Mouse (Mus musculus) cerebellum, postnatal 14 days (tissue): ENCODE measurements at regions not wholly inside any gene's neighbourhood (a gene's known extent, or its start where the extent isn't known, plus 50 kb on each side); places are given as distances from the start of the nearest gene placed in this dataset.

Experiments used
- DNase-seq, 2 experiments: peaks; one replicate each; pipeline ENCODE4 v3.0.0; 2021; ENCODE audit warnings: mixed read lengths in 2 of 2

- DNase-seq = no peak
These were observed 55.3 kb upstream of the Plekha5 start for GRCm38 (mm10) chr6:140368354-140369069.

- DNase-seq = no peak
These were observed 56.6 kb upstream of the Plekha5 start for GRCm38 (mm10) chr6:140367303-140367702.

DNA sequence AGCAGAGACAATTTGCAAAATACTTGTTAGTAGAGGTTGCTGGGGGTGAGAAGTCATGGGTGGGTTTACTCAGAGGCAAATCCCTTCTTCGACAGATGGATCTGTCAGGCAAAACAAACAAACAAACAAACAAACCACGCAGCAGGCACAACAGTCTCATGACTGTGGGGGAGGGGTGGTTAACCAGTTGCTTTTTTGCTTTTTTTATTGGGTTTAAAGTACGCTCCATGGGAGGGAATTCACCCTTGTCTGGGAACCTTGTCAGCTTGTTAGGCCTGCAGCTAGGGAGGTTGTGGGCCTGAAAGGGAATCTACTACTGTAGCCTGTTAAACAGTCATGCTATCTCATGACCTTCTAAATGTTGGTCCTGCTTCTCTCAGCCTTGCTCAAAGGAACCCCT, 57.1 kb upstream of the Plekha5 start:
- DNase-seq = no peak

DNA sequence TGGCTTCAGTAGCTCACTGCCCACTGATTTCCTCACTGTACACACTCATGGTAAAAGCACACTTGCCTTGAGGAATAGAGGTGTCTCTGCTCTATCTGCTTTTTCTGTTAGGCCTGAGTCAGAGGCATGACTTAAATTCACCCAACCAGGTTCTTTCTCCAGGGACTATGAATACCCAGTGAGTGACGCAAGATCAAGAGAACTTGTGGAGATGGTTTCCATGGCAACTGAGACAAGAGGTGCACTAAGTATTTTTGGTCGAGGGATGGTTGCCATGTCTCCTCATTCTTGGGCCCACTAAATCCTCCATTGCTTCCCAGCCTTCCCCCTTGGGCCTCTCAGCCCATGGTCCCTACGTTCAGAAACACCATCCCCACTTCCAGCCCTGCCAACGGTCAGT, 62.9 kb upstream of the Plekha5 start:
- no peak for DNase-seq

DNA sequence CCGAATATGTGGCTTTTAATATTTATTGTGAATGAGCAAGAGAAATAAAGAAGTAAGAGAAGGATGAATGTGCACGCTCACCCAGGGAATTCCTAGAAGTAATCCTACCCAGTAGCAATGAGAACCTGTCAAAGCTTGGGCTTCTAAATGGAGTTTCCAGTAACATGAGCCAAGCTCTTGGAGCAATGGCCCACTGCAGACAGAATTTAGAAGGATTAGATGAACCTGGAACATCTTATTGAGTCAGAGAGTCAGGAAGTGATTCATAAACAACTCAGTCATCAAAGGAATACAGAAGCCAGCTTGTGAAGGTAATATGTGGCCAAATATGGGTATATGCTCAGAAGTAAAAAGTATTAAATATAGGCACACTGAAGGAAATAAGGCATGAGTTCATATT, 66.0 kb upstream of the Plekha5 start:
- no peak for DNase-seq

- DNase-seq = no peak
These were observed 66.6 kb upstream of the Plekha5 start for GRCm38 (mm10) chr6:140357300-140357699.

GRCm38 (mm10) chr6:140354082-140354481, 69.8 kb upstream of the Plekha5 start:
- no peak for DNase-seq

GRCm38 (mm10) chr6:140353610-140354009, 70.2 kb upstream of the Plekha5 start:
- DNase-seq = no peak

DNA sequence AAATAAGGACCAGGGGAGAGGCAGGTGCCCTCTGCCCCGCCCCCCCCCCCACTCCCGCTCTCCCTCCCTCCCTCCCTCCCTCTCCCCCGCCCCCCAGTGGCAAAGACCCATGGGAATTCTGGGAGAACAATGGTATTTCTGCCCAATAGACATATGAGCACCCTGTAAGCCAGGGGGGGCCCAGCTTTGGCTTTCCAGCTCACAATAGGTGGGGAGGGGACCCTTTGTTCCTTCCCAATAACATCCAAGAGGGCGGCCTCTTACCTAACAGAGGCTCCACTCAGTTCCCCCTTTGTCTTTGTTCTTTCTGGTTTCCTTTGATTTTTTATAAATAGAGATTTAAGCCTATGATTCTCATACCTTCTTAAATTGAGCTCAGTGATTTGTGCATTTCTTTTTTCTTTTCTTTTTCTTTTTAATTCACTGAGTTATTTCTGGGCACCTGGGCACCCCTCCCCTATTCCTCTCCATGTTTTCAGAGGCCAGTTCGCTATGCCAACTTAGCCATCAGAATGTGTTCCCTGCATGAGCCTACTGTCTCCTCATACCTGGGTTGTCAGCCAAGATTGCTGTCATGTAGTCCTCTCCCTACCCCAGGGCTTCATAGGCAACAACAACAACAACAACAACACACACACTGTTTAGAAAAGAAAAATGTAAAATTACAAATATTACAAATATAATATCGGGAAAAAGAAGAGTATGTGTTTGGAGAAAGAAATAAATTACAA, 72.3 kb upstream of the Plekha5 start:
- DNase-seq = peak; percentile 45 to 61

DNA sequence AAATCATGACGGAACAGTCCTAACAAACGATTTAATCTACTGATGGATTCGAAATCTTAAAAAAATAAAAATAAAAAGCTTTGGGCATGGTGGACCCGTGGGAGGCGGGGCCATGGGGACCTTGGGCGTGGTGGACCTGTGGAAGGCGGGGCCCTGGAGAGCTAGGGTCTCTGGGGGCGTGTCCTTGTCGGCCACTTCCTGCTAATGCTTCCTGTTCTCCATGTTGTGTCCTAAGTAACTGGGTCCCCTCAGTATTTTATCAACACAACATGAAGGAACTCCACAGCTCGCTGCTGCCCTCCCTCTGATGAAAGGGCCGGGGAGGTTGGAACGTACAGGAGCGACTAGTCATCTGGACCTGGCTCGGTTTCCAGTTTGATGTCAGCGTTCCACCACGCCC, 75.3 kb upstream of the Plekha5 start:
- no peak for DNase-seq

DNA sequence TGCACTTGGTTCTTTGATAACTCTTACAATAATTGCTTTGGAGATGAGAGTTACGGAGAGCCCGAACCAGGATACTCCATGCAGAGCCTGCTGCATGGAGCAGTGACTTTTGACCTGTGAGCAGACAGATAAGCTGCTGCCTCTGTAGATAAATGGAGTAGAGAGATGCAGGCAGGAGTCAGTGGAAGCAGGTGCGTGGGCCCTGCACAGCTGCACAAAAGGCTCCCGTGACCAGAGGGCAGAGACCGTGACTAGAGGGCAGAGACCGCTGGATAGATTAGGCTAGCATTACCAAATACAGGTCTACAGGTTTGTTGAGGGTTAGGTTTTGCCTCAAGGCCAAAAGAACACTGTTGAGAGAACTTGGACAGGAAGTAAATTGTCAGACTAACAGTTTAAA, 76.9 kb upstream of the Plekha5 start:
- DNase-seq = no peak

DNA sequence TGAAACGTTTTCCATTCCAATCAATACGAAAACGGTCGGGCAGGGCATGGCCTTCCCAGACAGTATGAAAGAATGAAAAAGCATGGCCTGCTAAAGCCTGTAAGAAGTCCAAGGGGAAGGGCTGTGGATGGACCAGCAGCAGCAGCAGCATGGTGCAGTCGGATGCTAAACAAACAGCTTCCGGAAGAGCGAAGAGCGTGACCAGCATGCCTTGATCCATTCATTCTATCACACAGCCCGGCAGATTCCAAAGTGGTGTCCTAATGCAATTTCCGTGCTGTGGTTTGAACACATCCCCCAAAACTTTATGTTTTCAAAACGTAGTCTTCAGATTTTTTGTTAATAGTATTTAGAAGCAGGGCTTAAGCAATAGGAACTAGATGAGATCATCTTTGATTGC, 80.2 kb upstream of the Plekha5 start:
- no peak for DNase-seq

DNA sequence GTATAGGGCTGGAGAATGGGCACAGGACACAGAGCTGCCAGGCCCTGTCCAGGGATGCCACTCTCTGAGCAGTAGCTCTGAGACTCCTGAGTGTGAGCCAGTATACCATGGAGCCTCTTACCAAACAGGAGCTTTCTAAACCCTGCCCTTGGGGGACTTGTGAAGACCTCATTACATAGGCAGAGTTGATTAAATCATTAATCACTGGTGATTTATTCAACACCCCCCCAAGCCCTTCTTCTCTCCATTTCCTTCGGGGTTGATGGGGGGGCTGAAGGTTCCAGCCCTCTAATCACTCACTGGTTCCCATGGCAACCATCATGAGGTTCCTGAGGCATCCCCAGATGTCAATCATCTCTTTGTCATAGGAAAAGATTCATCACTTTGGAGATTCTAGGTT, 81.0 kb upstream of the Plekha5 start:
- no peak for DNase-seq

GRCm38 (mm10) chr6:140339731-140340130, 84.1 kb upstream of the Plekha5 start:
- no peak for DNase-seq

DNA sequence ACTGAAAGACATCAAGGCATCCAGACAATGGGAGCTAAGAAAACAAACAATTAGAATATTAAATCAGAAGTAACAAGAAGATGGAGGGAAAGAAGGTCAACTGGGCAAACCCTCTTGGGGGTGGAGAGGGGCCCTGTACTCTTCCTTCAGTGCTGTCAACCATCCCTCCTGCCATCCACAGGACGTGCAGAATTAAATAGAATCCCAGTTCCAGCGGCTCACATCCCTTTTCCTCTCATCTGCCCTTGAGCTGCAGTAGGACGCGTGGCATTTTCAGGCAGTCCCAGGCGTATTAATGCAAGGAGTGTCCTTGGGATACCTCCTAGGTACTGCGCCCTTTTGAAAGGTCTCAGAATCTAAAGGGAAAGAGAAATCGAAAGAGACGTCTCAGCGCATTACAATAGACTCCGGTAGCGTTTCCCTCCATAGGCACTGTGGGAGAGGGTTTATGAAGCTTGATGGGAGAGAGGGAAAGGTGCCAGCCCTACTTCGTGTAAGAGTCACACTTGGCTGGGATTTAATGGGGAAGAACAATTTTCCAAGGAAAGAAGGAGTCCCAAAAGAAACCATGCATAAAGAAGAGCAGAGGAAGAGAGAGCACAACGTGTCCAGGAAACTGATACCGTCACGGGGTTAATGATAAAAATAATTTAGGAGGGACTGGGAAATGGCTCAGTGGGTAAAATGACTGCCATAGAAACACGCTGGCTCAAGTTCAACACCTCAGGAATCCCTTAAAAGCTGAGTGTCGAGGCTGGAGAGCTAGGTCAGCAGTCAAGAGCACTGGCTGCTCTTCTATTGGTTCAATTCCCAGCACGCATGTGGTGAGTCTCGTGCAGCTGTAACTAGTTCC, 85.7 kb upstream of the Plekha5 start:
- peak; percentile 42 to 45 for DNase-seq

DNA sequence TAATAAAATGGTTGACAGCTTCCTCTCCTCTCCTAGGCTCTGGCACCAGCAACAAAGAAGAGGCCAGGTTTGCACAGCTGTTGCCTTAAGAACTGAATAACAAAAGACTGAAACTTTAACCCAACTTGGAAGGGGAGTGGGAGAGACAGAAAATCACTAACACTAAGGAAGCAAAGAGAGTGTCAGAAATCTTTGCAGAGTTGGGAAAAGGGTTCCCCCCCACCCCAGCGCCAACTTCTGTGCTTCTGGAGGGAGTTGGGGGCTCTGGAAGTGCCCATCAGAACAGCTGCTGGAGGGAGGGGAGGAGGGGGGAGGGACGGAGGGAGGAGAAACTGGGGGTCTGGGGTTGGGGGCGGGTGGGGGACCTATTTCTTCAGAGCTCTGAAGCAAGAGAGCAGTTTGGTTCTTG, 86.8 kb upstream of the Plekha5 start:
- DNase-seq = no peak

DNA sequence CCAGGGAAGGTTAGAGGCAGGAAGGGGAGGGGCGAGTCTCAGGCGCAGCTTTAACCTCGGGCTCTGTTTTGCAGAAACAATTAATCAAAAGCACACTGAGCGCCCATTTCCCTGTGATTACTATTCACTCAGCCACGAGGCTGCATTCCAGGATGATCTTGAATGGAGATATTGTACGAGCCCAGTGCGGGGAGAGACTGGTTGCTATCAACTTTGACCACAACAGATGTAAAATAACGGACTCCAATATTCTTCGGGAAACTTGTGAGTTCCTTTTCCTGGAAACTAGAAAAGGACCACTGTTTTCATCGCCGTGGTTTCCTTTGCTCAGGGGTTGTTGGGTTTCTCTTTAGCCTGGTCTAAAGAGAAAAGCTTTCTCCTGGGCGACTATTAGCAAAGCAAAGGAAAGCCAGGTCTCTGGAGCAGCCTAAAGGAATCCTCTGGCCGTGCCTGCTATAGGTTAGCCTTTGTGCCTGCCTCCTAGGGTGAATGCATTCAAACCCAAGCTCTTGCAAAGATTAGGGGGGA, 87.4 kb upstream of the Plekha5 start:
- no peak for DNase-seq

DNA sequence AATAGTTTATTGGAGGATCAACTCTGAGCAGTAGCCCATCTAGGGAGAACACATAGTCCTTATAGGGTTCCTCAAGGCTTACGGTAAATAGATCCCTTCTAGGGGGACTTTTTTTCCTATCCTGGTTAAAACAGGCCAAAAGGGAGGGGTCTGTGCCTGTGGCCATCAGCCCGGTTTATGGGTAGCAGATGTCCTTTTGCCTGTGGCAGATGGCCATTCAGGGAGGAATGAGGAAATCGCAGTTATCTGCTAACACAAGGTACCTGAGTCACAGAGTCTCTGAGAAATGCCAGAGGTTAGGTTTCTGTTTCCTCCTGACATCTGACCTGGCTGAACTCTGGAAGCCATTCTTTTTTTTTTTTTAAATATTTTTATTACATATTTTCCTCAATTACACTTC, 90.5 kb upstream of the Plekha5 start:
- peak; percentile 72 to 79 for DNase-seq

GRCm38 (mm10) chr6:140308641-140309040, 115.2 kb upstream of the Plekha5 start:
- no peak for DNase-seq

- DNase-seq = no peak
These were observed 116.9 kb upstream of the Plekha5 start for GRCm38 (mm10) chr6:140306811-140307558.

GRCm38 (mm10) chr6:140304105-140304504, 119.7 kb upstream of the Plekha5 start:
- no peak for DNase-seq

- peak; percentile 47 to 52 for DNase-seq
These were observed 123.2 kb upstream of the Plekha5 start for GRCm38 (mm10) chr6:140300470-140301145.
